Mouse (Mus musculus) heart, embryonic 13.5 days (tissue): ENCODE data around the gene Prim2. TPM values are rescaled to one million over a fixed set of nuclear protein-coding genes. Genes with fewer than 3 reads are reported as not detected.
A peak's percentile ranks its signal among the peaks of the same experiment; 100 is the strongest.

Experiments
- ATAC-seq: fragments of 200-750 bp; cut with Nextera tagmentation; 2 replicates; pipeline ENCODE4 v1.8.0; 2017; ENCODE audit warnings: moderate TSS enrichment; ENCODE audit not compliant: insufficient number of reproducible peaks, low FRiP score, low TSS enrichment; ENCODE audit errors: extremely low read depth
- H3K27ac ChIP-seq: fragments of 300-500 bp; sonication (generic); replicated peaks from 2 replicates; pipeline ENCODE4 v1.5.1; 2015; ENCODE audit warnings: moderate library complexity, mild to moderate bottlenecking, inconsistent platforms
- H3K27me3 ChIP-seq: fragments of 300-500 bp; sonication (generic); replicated peaks from 2 replicates; pipeline ENCODE4 v1.6.1; 2015; ENCODE audit warnings: mild to moderate bottlenecking, inconsistent platforms
- H3K36me3 ChIP-seq: fragments of 300-500 bp; sonication (generic); 2 replicates; pipeline ENCODE4 v1.6.1; 2015; ENCODE audit warnings: mild to moderate bottlenecking, inconsistent platforms
- H3K4me1 ChIP-seq: fragments of 300-500 bp; sonication (generic); 2 replicates; pipeline ENCODE4 v1.6.1; 2015; ENCODE audit warnings: inconsistent platforms
- H3K4me2 ChIP-seq: fragments of 300-500 bp; sonication (generic); 2 replicates; pipeline ENCODE4 v1.6.1; 2015; ENCODE audit warnings: inconsistent platforms, mild to moderate bottlenecking, moderate library complexity
- H3K4me3 ChIP-seq: fragments of 300-500 bp; sonication (generic); 2 replicates; pipeline ENCODE4 v1.5.1; 2015; ENCODE audit warnings: moderate library complexity, mild to moderate bottlenecking, inconsistent platforms
- H3K9ac ChIP-seq: fragments of 300-500 bp; sonication (generic); 2 replicates; pipeline ENCODE4 v1.6.1; 2015; ENCODE audit warnings: inconsistent platforms, mild to moderate bottlenecking, moderate library complexity
- H3K9me3 ChIP-seq: fragments of 300-500 bp; sonication (generic); 2 replicates; pipeline ENCODE4 v1.6.1; 2016; ENCODE audit warnings: inconsistent platforms
- WGBS: fragments of 180-500 bp; shearing (Covaris S2); methylation state at CpG from one replicate; pipeline ENCODE4 v1.1.7; 2015; ENCODE audit warnings: mixed read lengths; 5-methylcytosine and 5-hydroxymethylcytosine counted together
- polyA plus RNA-seq: library from polyadenylated mRNA; unstranded; fragments of >200 nt; fragmentation: Nextera tagmentation; extraction: Ambion mirVana; gene quantifications from 2 replicates; pipeline ENCODE4 v1.2.1, GENCODE M21; 2015

The Prim2 gene
- polyA plus RNA-seq, 1 experiment from 2014 or later, result 18.1 TPM

DNA sequence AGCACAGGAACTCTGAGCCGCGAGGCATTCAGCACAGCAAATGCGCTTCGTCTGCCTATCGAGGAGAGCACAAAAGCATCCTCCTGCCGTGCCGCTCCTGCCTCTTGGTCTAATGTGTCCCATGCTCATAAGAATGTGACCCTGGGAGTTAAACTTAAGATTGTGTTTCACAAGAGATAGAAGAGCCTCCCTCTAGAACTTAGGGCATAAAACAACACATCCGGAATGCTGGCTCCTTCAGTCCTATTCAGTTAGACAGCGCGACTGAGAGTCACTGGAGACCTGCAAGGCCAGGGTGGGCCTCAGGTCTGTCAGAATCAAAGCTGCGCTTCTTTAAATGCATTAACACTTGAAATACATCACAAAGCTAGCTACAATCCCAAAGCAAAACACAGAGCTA, 18.7 kb downstream of the Prim2 start:
- Histone ChIP-seq H3K4me2 (no peak overlapping the region), H3K27me3 (no peaks in the 10 kb centered on the region), H3K9ac (no peak overlapping the region), H3K4me3 (no peak overlapping the region), H3K9me3 (no peaks in the 10 kb centered on the region), H3K36me3 (peaks cover 58% of the 10 kb centered on the region), H3K4me1 (0 out of 2 replicates have a peak, but pooled peaks cover 2% of the 10 kb centered on the region), H3K27ac (no peak overlapping the region)
- WGBS, result 91% methylated on average over 11 of the region's 11 CpGs
- ATAC-seq, result no peak

DNA sequence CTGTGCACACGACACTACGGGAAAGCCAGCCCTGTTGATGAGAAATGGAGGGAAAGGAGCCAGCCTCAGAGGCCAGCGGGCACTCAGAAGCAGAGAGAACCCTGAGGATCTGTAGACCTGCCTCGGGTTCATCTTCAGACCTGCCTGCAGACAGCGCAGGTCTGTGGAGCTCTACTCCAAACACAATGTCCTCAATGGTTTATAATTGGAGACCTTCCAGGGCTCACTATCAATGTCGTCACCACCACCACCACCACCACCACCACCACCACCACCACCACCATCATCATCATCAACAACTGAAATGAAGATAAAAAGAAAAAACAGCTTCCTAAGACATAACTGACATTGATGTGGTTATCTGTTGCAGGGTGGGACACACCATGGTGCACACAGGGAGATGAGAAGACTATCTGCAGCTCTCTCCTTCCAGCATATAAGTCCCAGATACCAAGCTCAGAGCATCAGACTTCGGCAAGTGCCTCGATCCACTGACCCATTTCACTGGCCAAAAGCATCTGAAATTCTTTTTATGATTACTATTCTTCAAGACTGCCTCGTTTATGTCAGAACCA, 20.0 kb downstream of the Prim2 start:
- 0 out of 2 replicates have a peak, but pooled peaks cover 6% of the 10 kb centered on the region for H3K4me1 ChIP-seq
- 89% methylated on average over 9 of the region's 9 CpGs for whole genome bisulfite sequencing
- H3K4me2 ChIP-seq, result no peak overlapping the region
- H3K9ac ChIP-seq, result no peak overlapping the region
- H3K36me3 ChIP-seq, result peaks cover 53% of the 10 kb centered on the region
- H3K9me3 ChIP-seq, result no peaks in the 10 kb centered on the region
- no peak overlapping the region for H3K4me3 ChIP-seq
- no peaks in the 10 kb centered on the region for H3K27me3 ChIP-seq
- H3K27ac ChIP-seq, result no peak overlapping the region
- no peak for ATAC-seq

DNA sequence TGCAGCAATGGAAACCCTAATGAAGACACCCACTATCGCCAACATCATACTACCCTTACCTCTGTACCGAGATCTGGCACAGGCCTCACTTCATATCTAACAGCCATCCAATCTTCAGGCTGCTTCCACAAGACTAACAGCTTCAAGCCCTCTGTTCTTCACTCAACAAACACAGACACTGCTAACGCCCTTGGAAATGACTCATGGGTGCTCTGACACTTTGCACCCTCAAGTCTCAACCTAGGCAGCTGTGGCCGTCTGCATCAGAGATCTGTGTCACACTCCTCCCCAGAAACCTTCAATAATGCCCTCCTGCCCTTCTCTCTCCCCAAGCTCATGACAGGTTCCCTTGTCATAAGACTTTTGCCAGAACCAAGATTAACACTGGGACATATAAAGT, 20.6 kb downstream of the Prim2 start:
- ATAC-seq, result no peak
- WGBS, result 81% methylated on average over 4 of the region's 4 CpGs

DNA sequence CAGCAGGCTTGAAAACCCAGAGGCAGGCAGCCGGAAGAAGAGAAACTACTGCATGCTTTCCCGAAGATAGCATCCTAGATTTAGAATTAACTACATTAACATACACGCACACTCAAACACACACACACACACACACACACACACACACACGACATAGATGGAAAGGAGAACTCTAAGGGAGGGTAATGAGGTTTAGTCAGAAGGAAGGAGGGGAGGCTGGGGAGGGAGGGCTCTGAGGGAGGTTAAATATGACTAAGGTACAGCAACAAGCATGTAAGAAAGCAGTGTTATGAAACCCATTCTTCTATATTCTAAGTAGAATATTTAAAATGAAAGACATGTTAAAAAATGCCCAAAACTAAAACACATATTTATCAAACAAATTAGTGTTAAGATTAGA, 21.9 kb downstream of the Prim2 start:
- Histone ChIP-seq H3K4me3 (no peak overlapping the region), H3K9ac (no peak overlapping the region), H3K4me2 (no peak overlapping the region), H3K4me1 (0 out of 2 replicates have a peak, but pooled peaks cover 6% of the 10 kb centered on the region), H3K27me3 (no peaks in the 10 kb centered on the region), H3K27ac (no peak overlapping the region), H3K36me3 (peaks cover 57% of the 10 kb centered on the region), H3K9me3 (no peaks in the 10 kb centered on the region)
- no peak for ATAC-seq
- WGBS, result 80% methylated on average over 4 of the region's 4 CpGs

More for the DNA sequence above, 20.6 kb downstream of the Prim2 start:
- no peaks in the 10 kb centered on the region for H3K9me3 ChIP-seq
- H3K27ac ChIP-seq, result no peak overlapping the region
- H3K4me2 ChIP-seq, result no peak overlapping the region
- peaks cover 50% of the 10 kb centered on the region for H3K36me3 ChIP-seq
- H3K9ac ChIP-seq, result no peak overlapping the region
- H3K4me1 ChIP-seq, result 0 out of 2 replicates have a peak, but pooled peaks cover 6% of the 10 kb centered on the region
- H3K4me3 ChIP-seq, result no peak overlapping the region
- H3K27me3 ChIP-seq, result no peaks in the 10 kb centered on the region

DNA sequence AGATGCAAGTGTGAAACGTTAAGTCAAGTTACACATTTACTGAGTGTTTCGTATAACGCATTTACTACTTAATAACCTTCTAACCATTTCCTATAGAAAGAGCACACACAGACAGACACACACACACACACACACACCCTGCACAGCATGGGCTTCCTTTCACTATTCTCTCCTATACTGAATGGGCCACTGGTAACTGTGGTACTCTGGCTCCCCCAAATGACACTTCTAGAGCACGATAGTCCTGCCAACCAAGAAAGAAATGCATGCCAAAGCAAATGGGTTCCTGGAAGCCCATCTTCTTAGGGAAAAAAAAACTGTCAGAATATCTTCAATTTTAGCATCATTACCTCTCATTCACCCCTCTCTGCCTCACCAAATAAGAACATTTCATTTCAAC, 22.4 kb downstream of the Prim2 start:
- H3K27ac ChIP-seq, result no peak overlapping the region
- no peak for ATAC-seq
- H3K4me3 ChIP-seq, result no peak overlapping the region
- no peaks in the 10 kb centered on the region for H3K9me3 ChIP-seq
- WGBS, result 82% methylated on average over 4 of the region's 4 CpGs
- 0 out of 2 replicates have a peak, but pooled peaks cover 6% of the 10 kb centered on the region for H3K4me1 ChIP-seq
- peaks cover 57% of the 10 kb centered on the region for H3K36me3 ChIP-seq
- H3K27me3 ChIP-seq, result no peaks in the 10 kb centered on the region
- H3K4me2 ChIP-seq, result no peak overlapping the region
- no peak overlapping the region for H3K9ac ChIP-seq

DNA sequence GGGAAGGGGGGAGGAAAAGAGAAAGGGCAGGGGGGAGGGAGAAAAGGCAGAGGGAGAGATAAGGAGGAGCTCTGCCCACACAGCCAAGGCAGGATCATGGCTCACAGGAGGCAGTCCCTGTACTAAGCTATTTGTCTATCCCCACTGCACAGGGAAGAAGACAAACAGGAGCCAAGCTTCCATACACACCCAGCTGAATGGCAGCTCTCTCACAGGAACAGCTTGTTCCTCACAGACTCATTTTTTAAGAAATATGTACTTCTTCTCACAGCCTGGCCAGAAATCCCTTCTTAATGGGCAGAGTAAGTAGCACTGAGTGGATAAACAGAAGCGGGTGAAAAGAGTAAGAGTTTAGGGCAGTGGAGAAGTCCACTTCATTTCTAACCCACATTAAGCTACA, 23.9 kb downstream of the Prim2 start:
- Histone ChIP-seq H3K4me1 (0 out of 2 replicates have a peak, but pooled peaks cover 6% of the 10 kb centered on the region), H3K27ac (no peak overlapping the region), H3K27me3 (no peaks in the 10 kb centered on the region), H3K9ac (no peak overlapping the region), H3K4me3 (no peak overlapping the region), H3K36me3 (peaks cover 57% of the 10 kb centered on the region), H3K9me3 (no peaks in the 10 kb centered on the region), H3K4me2 (no peak overlapping the region)
- ATAC-seq, result no peak
- 74% methylated on average over 1 of the region's 1 CpGs for WGBS

DNA sequence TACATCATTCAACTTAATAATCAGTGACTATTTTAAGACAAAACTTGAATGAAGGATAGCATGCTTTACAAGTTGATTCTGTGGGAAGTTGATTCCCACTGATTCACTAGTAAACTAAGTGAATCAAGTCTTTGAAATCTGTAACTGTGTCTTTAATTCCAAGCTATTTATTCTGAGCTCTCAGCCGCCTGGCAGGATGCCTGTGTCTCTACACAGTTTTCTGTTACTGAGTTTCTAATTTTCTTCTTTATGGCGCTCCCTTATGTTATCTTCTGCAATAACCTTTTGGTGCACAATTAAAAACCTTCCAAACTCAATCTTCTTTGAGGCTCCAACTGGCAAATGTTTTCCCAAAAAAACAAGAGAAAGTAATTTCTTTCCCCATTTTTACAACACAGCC, 28.5 kb downstream of the Prim2 start:
- no peak overlapping the region for H3K9ac ChIP-seq
- no peak for ATAC-seq
- H3K4me1 ChIP-seq, result 0 out of 2 replicates have a peak, but pooled peaks cover 8% of the 10 kb centered on the region
- H3K27me3 ChIP-seq, result no peaks in the 10 kb centered on the region
- no peaks in the 10 kb centered on the region; the same call in 1 of the 2 replicates for H3K9me3 ChIP-seq
- whole genome bisulfite sequencing, result 88% methylated on average over 2 of the region's 2 CpGs
- H3K36me3 ChIP-seq, result peaks cover 53% of the 10 kb centered on the region
- no peak overlapping the region for H3K4me3 ChIP-seq
- H3K27ac ChIP-seq, result no peak overlapping the region
- H3K4me2 ChIP-seq, result no peak overlapping the region

DNA sequence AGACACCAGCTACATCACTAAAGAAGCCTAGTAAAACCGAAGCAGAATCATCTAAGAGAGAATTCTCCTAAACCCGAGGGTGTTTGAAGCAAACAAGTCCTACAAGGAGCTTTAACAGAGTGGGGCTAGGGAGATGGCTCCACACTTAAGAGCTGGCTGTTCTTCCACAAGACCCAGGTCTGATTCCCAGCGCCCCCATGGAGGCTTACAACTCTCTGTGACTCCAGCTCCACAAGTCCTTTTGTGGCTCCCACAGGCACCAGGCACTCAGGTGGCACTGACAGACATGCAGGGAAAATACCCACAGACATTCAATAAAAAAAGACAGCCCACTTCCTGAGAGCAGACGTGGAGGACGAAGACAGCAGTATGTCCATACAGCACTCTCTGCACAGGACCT, 29.5 kb downstream of the Prim2 start:
- H3K36me3 ChIP-seq, result peaks cover 53% of the 10 kb centered on the region
- WGBS, result 91% methylated on average over 5 of the region's 5 CpGs
- no peaks in the 10 kb centered on the region for H3K27me3 ChIP-seq
- H3K27ac ChIP-seq, result no peak overlapping the region
- no peak overlapping the region for H3K9ac ChIP-seq
- H3K4me1 ChIP-seq, result 0 out of 2 replicates have a peak, but pooled peaks cover 7% of the 10 kb centered on the region
- ATAC-seq, result no peak
- H3K4me3 ChIP-seq, result no peak overlapping the region
- H3K9me3 ChIP-seq, result no peaks in the 10 kb centered on the region; the same call in 1 of the 2 replicates
- H3K4me2 ChIP-seq, result no peak overlapping the region

DNA sequence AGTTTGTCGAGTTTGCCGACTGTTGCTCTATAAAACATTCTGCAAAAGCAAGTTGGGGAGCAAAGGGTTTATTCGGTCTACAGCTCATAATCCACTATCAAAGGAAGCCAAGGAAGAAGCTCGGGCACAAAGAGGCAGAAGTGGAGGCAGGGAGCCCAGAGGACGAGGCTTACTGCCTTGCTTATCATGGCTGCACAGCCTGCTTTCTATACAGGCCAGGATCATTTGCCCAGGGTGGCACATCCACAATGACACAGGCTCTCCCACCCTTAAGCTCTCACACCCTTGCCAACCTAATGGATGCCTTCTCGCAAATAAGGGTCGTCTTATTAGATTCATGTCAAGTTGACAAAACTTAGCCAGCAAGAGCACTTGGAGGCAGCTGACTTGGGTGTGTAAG, 30.4 kb downstream of the Prim2 start:
- no peak for ATAC-seq
- H3K4me3 ChIP-seq, result no peak overlapping the region
- no peaks in the 10 kb centered on the region for H3K27me3 ChIP-seq
- no peak overlapping the region for H3K4me2 ChIP-seq
- H3K36me3 ChIP-seq, result peaks cover 50% of the 10 kb centered on the region
- no peak overlapping the region for H3K27ac ChIP-seq
- H3K9me3 ChIP-seq, result no peaks in the 10 kb centered on the region; the same call in 1 of the 2 replicates
- WGBS, result 83% methylated on average over 7 of the region's 7 CpGs
- no peak overlapping the region for H3K9ac ChIP-seq
- H3K4me1 ChIP-seq, result 0 out of 2 replicates have a peak, but pooled peaks cover 7% of the 10 kb centered on the region

DNA sequence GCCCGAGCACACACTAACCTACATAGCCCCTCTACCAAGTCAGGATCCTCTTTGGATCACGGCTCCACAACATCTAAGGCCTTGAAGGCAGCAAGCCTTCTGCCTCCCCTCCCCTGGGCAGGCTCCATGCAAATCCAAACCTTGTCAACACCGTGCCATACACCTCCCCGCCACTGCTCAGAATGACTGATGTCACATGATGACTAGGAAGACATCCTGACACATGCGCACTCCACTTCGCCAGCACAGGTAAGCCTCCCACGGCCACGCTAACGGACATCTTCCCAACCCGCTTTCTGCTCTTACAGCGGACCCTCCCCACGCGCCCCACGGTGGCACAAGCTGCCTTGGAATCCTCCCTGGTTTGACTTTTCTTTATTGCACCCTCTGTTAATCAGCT, 31.8 kb downstream of the Prim2 start:
- H3K36me3 ChIP-seq, result peaks cover 52% of the 10 kb centered on the region
- H3K4me1 ChIP-seq, result 0 out of 2 replicates have a peak, but pooled peaks cover 7% of the 10 kb centered on the region
- no peak overlapping the region for H3K27ac ChIP-seq
- WGBS, result 92% methylated on average over 14 of the region's 14 CpGs
- no peak overlapping the region for H3K9ac ChIP-seq
- no peak overlapping the region for H3K4me2 ChIP-seq
- H3K9me3 ChIP-seq, result no peaks in the 10 kb centered on the region; the same call in 1 of the 2 replicates
- ATAC-seq, result no peak
- no peaks in the 10 kb centered on the region for H3K27me3 ChIP-seq
- H3K4me3 ChIP-seq, result no peak overlapping the region

DNA sequence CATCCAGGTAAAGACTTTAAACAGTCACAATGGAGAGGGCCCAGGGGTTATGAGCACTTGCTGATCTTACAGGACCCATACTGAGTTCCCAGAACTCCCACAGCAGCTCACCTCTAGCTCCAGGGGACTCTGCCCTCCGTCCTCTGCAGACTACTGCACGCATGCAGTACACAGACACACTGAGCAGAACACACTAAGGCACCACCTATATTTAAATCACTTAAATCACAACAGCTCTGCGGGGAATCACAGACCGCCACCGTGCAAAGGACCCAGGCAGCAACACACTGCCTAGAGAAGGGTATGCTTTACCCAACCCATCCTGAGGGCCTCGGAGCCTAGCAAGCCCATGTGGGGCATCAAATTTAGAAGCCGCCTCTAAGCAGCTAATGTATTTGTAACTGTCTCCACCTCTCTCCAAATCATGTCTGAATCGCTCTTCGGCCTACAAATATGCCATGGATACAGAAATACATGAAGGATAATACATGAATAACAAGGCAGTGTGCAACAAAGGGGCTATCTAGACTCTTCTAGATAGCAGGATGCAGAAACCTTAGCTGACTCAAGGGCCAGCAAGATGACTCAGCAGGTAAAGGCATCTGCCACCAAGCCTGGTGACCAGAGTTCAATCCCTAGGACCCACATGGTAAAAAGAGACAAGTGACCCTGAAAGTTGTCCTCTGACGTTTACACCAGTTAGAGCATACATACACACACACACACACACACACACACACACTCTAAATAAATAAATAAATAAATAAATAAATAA, 33.0 kb downstream of the Prim2 start:
- H3K9ac ChIP-seq, result peak overlapping the region; percentile 33; the same call in 1 of the 2 replicates
- peak overlapping the region; percentile 43; the same call in 1 of the 2 replicates for H3K4me2 ChIP-seq
- 84% methylated on average over 10 of the region's 10 CpGs for WGBS

More for the DNA sequence above, 33.0 kb downstream of the Prim2 start:
- ATAC-seq, result no peak
- H3K4me3 ChIP-seq, result no peak overlapping the region
- H3K27ac ChIP-seq, result no peak overlapping the region
- H3K27me3 ChIP-seq, result no peaks in the 10 kb centered on the region
- H3K36me3 ChIP-seq, result peaks cover 52% of the 10 kb centered on the region
- 0 out of 2 replicates have a peak, but pooled peaks cover 7% of the 10 kb centered on the region for H3K4me1 ChIP-seq
- no peaks in the 10 kb centered on the region; the same call in 1 of the 2 replicates for H3K9me3 ChIP-seq
